Mouse (Mus musculus) frontal cortex, postnatal 36 days (tissue): ENCODE data around the gene Ehd1.
A peak's percentile ranks its signal among the peaks of the same experiment; 100 is the strongest.

ENCODE experiments used
- DNase-seq, 2 experiments: peaks; one replicate each; pipeline ENCODE4 v3.0.0; 2022; ENCODE audit warnings: low spot score in 2 of 2

Gene Ehd1

DNA sequence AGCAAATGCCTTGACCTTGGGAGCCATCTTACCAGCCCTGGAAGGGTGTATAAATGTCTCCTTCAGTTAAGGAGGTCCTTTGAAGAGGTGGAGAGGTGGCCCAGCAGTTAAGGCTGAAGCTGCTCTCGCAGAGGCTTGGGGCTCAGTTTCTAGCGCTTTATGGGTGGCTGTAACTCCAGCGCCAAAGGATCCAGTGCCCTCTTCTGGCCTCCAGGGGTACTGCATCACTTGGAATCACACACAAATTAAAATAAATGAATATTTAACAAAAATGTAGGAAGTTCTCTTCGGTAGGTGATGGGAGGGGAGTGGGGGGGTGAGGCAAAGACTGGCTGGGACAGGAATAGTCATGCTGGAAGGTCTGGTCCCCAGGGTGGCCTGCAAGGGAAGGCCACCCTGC, 15.6 kb upstream of the Ehd1 start:
- no peak for DNase-seq

DNA sequence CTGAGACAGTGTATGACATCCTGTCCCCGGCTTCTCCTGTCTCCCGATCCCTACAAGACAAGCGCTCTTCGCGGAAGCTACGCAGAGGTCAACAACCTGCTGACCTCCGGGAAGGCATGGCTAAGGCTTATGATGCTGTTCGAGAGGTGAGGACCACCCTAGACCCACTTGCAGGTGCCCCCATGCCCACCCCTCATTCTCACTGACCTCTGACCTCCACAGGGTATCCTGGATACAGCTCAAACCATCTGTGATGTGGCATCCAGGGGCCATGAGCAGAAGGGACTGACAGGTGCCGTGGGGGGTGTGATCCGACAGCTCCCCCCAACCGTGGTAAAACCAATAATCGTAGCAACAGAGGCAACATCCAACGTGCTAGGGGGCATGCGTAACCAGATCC, 15.1 kb upstream of the Ehd1 start:
- DNase-seq: no peak

DNA sequence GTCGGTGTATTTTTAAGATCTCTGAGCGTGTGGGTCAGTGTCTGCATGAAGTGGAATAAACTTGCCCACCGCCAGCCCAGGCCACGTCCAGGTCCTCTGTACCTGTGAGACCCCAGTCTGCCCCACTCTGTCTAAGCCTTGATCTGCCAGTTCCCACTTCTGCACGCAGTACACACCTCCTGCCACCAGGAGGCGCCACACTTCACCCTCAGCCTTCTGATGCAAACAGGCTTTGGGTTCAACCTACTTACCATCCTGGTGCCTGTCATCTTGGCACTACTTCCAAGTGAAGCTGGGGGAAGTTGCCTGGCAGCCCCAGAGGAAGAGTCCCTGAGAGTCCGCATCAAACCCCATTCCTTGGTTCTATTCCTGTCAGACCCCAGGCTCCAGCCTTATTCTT, 14.3 kb upstream of the Ehd1 start:
- DNase-seq: peak; percentile 55 to 74

DNA sequence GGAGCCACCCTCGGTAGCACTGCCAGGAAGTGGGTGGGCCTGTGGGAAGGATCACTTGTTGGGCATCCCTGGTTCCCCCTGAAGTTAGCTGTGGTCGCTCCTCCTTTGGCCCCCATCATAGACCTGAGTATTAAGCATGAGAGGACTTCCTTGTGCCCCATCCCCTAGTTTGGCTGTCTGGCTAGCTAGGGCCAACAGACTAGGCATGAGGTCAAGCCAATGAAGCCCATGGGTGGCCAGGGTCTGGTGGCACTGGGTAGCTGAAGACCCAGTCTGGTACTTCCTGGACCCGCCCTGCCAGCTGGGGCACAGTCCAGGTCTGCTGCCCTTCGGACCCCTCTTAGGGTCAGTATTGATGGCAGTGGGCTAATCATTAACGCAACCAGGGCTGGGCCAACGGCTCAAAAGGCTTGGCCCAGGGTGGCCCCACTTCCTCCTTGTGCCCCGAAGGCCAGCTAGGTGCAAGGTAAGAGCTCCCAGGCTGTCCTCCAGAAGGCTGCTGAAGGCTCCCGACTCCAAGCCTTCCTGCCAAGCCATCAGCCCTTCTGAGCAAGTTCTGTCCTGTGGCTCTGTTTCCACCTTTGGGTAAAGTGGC, 13.6 kb upstream of the Ehd1 start:
- no peak for DNase-seq

DNA sequence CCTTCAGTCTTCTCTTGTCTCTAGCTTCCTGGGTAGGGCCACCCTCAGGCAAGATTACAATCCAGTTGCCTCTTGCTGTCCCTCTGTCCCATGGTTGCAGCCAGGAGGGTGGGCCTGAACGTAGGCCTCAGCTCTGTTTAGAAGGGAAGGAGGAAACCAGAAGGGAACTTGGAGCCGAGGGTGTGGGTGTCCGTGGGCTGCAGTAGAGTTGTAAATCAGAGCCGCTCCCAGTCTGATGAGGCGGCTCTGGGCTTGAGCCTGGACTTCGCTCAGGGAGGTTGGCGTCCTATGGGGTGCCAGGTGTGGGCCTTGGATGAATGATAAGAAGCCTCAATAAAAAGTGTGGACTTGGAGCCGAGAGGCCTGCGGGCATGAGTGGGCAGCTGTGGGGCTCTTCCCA, 12.3 kb upstream of the Ehd1 start:
- peak in 1 of 2 experiments; percentile 33 for DNase-seq

DNA sequence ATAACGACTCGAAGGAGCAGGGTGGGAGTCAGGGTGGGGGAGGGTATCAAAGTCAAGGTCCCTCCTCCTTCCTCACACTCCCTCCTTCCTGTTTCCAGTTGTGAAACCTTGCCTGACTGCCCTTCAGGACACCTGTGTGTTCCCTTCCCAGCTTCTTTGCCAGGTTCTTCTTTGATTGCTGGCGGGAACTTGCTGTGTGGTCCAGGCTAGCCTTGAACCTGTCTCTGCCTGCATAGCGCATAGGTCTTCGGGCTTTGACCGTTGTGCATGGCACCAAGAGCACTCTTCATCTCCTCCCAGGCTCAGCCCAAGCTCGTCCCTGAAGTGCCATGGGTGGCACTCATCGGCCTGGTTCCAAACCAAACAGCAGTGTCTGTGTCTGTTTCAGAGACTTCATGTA, 11.6 kb upstream of the Ehd1 start:
- no peak for DNase-seq

DNA sequence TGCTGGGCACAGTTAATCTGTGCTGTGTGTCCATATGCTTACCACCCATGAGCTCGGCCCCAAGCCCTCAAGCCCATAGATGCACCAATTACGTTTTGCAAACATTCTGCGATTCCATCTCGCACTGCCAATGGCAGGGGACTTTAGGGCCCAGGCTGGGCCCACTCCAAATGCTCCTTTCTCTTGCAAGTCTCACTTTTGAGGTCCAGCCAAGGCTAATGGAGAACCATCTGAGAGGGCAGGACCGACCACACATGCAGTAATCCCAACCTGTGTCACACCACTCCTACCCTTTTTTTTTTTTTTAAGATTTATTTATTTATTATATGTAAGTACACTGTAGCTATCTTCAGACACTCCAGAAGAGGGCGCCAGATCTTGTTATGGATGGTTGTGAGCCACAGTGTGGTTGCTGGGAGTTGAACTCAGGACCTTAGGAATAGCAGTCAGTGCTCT, 10.8 kb upstream of the Ehd1 start:
- DNase-seq: no peak

DNA sequence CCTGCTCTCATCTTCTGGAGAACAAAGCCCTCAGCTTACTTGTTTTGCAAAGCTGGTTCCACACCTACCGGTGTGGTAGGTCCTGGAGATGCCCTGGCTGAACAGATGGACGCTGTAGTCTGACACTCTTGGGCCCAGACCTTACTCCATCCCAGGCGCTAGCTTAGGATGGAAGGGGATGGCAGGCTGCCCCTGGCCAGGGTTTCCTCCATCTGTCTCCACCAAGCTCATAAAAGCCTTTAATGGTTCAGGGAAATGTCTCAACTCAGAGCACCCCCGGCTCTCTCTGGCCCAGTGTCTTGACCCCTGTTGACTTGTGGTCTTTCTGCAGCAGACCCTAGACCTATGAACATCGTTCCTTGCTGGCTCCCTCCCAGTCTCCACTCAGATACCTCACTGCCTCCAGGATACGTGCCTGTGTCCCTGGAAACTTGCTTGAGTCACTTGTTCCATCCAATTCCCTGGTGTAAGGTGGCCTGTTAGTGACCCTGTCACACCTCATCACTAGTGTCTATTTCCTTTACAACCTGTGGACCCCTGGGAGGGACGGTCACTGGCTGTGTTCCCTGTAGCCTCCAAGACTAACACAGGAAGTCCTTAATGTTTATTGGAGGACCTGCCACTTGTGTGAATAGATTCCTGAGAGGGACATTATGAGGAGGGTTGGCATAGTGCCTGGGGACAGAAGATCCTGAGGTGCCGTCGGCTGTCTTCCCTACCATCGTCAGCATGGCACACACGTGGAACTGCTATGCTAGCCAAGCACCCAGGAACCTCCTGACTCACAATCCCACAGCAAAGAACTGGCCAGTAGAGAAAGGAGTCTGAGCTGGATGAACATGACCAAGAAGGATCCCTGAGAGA, 9.0 kb upstream of the Ehd1 start:
- DNase-seq: no peak

DNA sequence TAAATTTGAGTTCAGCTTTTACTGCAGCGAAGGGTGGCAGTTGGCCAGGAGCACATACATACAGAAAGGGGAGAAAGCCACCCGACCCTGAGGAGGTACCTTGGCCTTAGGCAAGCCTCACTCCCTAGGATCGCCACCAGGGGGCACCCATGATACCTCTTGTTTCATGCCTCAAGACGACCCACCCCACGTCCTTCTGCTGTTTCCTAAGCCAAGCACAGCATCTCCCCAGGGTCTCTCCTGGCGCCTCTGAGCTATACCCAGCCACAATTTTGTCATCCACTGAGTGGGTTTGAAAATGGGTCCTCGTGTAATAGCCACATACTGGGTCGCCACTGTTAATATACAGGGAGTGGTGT, 8.4 kb upstream of the Ehd1 start:
- DNase-seq: peak; percentile 86 to 90

DNA sequence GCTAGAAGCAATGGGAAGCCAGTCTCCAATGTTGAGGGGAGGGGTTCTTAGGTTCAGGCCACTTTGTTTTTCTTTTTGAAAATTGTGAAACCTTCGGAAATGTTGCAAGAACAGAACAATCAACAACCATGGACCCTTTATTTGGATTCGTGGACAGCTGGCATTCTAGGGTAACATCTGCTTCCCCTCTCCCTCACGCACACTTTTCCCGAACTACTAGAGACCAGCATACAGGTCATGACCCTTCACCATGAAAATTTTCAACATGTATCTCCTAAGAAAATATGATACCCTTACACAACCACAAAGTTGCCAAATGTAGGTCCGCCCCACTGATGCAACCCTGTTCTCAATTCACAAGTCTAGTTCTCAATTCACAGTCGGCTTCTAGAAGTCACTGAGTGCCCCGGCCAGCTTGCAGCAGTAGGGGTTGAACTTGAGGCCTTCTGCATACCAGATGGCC, 7.8 kb upstream of the Ehd1 start:
- DNase-seq: no peak

DNA sequence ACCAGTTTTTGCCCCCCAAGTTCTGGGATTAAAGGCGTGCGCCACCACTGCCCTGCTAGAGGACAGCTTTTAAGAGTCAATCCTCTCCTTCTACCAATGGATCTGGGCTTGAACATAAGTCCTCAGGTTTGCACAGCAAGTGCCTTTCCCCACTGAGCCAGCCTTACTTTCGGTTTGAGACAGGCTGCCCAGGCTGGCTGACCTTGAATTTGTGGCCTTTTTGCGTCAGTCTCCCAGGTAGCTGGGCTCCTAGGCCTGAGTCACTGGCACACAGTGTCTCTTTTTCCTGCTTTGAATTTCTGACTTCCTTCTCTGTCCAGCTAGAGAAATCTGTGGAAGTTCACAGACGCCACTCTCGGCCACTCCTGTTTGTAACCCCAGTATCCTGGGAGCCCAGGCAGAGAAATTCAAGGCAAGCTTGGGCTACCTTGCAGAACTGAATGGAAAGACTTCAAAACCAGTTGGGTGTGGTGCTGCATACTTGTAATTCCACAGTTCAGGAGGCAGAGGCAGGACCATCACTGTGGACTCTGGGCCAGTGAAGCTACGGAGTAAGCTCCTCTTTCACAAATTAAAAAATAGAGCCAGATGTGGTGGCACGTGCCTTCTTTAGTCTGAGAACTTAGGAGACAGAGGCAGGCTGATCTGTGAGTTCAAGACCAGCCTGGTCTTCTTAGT, 6.6 kb upstream of the Ehd1 start:
- no peak for DNase-seq

DNA sequence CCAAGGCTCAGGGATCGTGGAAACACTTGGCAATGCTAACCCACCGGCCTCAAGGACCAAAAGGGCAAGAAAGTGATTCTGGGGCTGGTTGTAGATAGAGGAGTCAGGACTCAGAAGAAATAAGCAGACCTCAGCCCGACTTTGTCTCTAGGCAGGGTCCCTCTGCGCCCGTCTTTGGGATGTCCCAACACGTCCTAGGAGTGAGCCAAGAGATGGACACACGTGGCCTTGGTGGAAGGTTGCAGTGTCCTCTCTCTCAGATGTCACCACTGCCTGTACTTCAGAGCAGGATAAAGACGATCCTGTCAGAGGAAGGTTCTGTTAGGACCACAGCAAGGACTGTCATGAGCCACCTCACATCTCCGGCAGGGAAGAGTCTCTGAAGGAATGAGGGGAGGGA, 5.9 kb upstream of the Ehd1 start:
- DNase-seq: no peak

DNA sequence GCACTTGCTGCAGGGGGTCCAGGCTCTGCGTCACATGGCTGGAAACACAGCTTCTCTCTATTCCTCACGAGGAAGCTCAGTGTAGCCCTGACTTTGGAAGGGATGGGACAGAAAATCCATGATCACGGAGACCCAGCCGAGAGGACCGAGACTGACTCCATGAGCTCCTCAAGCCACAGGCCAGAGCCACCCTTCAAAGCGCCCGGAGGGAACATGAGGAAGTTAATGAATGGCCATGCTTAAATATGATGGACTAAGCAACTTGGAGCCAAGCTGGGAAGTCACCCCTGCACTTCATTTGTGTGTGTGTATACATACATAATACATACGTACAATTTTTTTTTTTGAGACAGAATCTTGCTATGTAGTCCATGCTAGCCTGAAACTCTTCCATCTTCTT, 5.3 kb upstream of the Ehd1 start:
- no peak for DNase-seq

DNA sequence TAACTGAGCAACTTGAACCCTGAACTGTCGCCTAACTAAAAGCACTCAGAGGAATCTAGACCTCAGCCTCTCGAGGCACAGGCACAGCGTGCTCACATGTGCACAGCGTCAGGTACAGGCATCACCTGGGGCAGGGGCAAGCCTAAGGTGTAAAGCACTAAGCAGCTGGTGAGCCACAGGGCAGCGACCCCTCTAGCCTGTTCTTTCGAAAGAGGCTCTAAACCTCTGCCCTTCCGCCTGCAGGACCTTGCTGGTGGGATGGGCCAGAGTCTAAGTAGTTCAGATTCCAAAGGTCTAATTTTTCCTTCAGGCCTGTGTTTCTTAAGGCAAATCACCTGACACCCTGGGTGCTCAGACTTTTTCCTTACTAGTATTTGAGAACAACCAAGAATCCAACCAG, 4.5 kb upstream of the Ehd1 start:
- DNase-seq: no peak

DNA sequence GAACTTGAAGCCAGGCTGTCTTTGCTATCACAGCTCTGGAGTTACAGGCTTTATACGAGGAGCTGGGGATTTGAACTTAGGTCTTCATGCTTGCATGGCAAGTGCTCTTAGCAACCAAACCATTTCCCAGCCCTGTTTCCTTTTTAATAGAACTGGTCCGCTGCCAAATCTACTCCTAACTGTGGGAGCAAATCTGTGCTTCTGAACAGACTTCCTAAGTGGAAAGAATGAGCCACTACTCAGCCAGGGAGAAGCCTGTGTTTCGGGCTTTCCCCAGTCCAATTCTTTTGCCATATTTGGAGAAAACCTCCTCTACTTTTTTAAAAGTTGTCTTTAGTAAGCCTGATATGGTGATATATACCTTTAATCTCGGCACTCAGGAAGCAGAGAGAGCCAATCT, 3.8 kb upstream of the Ehd1 start:
- DNase-seq: peak in 1 of 2 experiments; percentile 35

DNA sequence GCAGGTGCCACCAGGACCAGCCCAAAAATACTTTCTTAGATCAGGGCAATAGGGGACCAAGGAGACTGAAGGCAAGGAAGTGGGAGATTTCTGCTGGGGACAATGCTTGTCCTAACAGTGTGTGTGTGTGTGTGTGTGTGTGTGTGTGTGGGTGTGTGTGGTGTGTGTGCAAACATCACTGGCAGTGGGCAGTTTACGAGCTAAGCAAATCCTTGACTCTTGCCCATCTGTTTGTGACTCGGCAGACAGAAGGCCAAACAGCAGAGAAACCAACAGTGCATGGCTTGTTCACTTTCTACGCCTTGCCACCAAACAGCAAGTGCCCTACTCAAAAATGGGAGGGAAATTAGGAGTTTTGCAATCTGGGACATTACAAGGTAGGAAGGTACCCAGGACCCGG, 2.9 kb upstream of the Ehd1 start:
- no peak for DNase-seq

DNA sequence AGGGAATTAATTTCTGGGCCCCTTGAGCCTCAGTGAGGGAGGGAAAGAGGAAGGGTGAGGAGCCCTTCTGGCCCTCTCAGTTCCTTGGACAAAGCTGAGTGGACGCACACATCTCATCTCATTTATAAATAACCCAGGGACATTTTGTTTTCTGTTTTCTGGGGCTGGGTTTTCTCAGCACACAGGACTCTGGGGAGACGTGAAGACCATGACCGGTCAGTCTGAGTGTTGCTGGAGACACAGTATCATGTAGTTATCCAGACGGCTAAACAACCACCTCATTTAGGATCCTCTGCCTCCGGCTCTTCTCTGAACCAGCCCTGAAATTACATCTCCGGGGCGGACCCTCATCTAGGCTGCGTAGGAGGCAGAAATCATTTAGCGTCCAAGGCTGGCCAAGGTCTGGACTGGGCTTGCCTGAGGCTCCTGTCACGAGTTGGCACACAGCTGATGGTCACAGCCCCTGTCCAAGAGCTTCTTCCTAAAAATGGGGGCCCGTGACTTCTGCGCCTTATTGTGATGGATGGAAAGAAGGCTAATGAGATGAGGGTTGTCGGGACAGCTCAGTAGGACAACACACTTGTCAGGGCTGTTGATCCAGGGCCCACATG, 2.4 kb upstream of the Ehd1 start:
- DNase-seq: no peak

DNA sequence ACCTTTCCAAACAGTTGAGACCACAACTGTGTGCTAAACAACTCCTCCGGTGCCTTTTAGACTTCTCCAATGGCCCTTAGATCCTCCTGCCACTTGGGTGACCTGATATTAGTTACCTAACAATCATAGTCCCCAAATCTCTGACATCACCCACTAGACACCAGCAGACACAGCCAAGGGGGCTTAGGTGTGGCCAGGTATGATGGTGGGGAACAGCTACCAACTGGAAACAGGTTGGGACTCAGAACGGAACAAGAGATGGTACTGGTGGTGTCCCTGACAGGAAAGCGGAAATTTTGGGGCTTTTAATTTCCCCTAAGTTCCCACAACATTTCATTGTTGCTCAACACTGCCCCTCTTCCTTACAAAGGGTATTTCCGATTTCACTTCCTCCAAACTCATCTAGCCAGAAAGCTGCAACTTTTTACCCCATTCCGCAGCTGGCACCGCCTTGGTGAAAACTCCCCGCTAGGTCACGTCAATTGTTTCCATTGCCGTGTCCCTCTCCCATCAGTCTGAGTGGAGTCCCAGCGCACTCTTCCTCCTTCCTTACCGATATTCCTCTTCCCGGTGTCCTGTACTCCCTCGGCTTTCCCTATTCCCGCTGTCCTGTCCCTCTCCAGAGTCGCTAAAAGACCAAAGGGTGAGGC, 660 bp upstream of the Ehd1 start:
- no peak for DNase-seq

DNA sequence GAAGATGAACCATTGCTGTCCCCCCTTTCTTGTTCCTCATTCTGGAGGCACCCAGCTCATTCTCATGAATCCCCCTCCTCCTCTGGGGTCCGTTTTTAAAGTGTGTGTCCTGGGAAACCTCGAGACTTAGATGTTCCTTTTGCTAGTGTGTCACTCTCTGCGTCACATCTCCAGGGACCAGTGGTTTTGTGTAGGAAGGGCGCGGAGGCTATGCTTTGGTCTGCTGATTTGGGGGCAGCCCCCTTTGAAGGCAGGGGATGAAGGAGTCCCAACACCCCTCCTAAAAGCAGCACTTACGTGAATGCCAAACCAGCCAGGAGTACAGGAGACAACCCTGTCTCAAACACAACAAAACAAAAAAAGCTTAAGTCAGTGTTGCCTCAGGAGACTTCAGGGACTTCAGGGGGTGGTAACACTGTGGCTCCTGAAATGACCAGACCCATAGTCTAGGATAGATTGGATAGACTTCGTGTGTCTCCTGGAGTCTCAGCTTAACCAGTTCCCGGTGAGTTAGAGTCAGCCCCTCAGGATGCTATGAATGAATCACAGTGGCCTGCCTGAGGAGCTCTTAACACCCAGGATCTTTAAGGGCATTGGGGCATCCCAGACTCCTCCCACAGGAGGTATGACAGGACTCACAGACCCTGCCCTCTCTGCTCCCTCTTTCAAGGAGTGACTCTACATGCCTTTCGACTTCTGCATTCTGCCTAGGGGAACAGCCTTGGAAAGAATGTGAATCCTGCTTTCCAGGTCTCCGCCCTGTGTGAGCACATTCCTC, 1.3 kb downstream of the Ehd1 start:
- no peak for DNase-seq

DNA sequence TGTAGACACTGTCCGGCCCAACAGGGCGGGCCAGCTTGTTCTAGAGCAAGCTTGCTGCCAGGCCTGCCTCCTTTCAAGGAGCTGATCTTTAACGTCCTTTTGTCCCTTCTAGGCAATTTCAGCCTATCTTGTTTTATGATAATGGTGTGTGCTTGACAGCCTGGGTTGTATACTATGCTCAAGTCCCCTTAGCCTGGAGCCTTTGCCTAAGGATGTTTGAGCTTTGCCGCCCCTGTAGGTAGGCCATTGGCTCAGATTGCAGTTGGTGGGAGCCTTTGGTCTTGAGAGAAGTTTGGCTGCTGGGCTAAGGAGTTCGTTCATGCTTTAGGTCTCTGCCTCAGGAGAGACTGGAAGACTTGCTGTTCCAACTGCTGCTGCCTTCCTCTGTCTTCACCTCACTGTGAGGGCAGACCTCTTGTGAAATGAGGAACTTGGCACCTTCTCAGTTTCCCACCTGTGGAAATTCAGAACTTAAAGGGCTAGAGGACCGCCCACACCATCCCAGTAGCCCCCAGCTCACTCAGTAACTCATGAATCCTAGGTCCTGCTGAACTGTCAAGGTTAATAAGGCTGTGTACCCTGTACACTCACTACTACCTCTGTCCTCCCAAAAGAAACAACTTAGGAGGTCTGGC, 2.0 kb downstream of the Ehd1 start:
- DNase-seq: no peak
